ENCODE assay signal across 8 mouse cellular contexts in the genomic region with DNA sequence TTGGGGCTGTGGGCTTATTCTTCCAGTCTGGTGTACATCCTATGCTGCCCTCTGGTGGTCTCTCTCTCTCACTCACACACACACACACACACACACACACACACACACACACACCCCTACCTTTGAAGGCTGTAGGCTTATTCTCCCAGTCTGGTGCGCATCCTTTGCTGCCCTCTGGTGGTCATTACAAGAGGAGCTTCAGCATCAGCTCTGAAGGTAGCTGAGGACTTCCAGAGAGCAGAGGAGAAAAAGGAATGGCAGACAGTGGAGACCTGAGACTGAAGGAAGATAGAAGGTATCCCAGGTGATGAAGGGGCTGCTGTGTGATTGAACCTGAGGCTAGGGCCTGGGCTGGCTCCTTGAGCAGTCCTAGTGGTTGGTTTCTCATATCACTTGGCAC. TPM values are rescaled to one million over a fixed set of nuclear protein-coding genes. Genes with fewer than 3 reads are reported as not detected.
A peak's percentile ranks its signal among the peaks of the same experiment; 100 is the strongest.
DNase-seq lines count a peak whose midpoint lies in the region; ATAC-seq and TF ChIP-seq lines count a peak whose summit lies in the region.
"Had no signal": no experiment of that assay in that cellular context is flagged by ENCODE, and none has a peak within 500 bp of the region (broad histone marks: within the 10 kb centered on the region; RNA-seq: fewer than 3 reads in every experiment).

No protein-coding gene starts in this region.

- no peak overlapping the region for H3K27ac ChIP-seq in kidney, postnatal 0 days
- H3K27ac ChIP-seq in kidney, embryonic 15.5 days, result no peak overlapping the region
- no peak overlapping the region for H3K27ac ChIP-seq in forebrain, embryonic 13.5 days
- H3K27ac ChIP-seq in spleen, adult 2 months (ENCODE audit: insufficient read depth, low read length), result no peak overlapping the region

- no peaks in the 10 kb centered on the region for H3K9me3 ChIP-seq in kidney, postnatal 0 days (replicated peaks; ENCODE audit: low read length)
- H3K9me3 ChIP-seq in kidney, embryonic 15.5 days (replicated peaks), result no peaks in the 10 kb centered on the region
- H3K9me3 ChIP-seq in forebrain, embryonic 13.5 days (replicated peaks), result no peaks in the 10 kb centered on the region
- H3K9me3 ChIP-seq: megakaryocyte, embryonic 14.5 days had no signal

- H3K4me1 ChIP-seq in kidney, postnatal 0 days (replicated peaks; ENCODE audit: insufficient read depth, low read length), result no peaks in the 10 kb centered on the region
- no peaks in the 10 kb centered on the region for H3K4me1 ChIP-seq in kidney, embryonic 15.5 days
- H3K4me1 ChIP-seq in forebrain, embryonic 13.5 days, result 0 out of 2 replicates have a peak, but pooled peaks cover 3% of the 10 kb centered on the region
- no peaks in the 10 kb centered on the region for H3K4me1 ChIP-seq in spleen, adult 2 months (ENCODE audit: control insufficient read depth, insufficient read depth, insufficient read length)

- TF ChIP-seq CTCF in kidney, postnatal 0 days (IDR thresholded peaks at IDR 0.05; ENCODE audit: low read depth), result peak; percentile 88
- TF ChIP-seq CTCF in spleen, adult 2 months (IDR thresholded peaks at IDR 0.05; ENCODE audit: extremely low read depth, insufficient read depth, insufficient read length, insufficient replicate concordance), result peak; percentile 56; the same call in 1 of the 2 replicates

- H3K4me2 ChIP-seq in kidney, postnatal 0 days (ENCODE audit: low read length), result no peak overlapping the region
- H3K4me2 ChIP-seq in kidney, embryonic 15.5 days, result no peak overlapping the region
- no peak overlapping the region for H3K4me2 ChIP-seq in forebrain, embryonic 13.5 days

- TF ChIP-seq POLR2A in spleen, adult 2 months (IDR thresholded peaks at IDR 0.05; ENCODE audit: low read depth, low read length), result no peak

- 0 out of 2 replicates have a peak, but pooled peaks cover 9% of the 10 kb centered on the region for H3K36me3 ChIP-seq in kidney, postnatal 0 days (ENCODE audit: insufficient read depth, low read length)
- peaks cover 17% of the 10 kb centered on the region for H3K36me3 ChIP-seq in kidney, embryonic 15.5 days
- H3K36me3 ChIP-seq in forebrain, embryonic 13.5 days (ENCODE audit: poor library complexity, severe bottlenecking), result peaks cover 16% of the 10 kb centered on the region
- peaks cover 4% of the 10 kb centered on the region; the same call in 1 of the 2 replicates for H3K36me3 ChIP-seq in spleen, adult 2 months (ENCODE audit: control insufficient read depth, insufficient read depth, low read length)

- H3K9ac ChIP-seq in kidney, postnatal 0 days (ENCODE audit: low read depth, low read length), result no peak overlapping the region
- H3K9ac ChIP-seq in kidney, embryonic 15.5 days, result no peak overlapping the region
- H3K9ac ChIP-seq in forebrain, embryonic 13.5 days, result no peak overlapping the region

- H3K27me3 ChIP-seq in kidney, postnatal 0 days (ENCODE audit: insufficient read depth, low read length), result no peaks in the 10 kb centered on the region
- no peaks in the 10 kb centered on the region for H3K27me3 ChIP-seq in kidney, embryonic 15.5 days
- no peaks in the 10 kb centered on the region for H3K27me3 ChIP-seq in forebrain, embryonic 13.5 days
- H3K27me3 ChIP-seq in spleen, adult 2 months (ENCODE audit: control insufficient read depth, insufficient read depth, low read length), result no peaks in the 10 kb centered on the region

- peak; percentile 46 for DNase-seq in kidney, postnatal 0 days (ENCODE audit: low spot score)
- peak; percentile 80 for DNase-seq in NIH3T3 (ENCODE audit: low read depth)
- DNase-seq in liver, result peak; percentile 82
- no peak for DNase-seq in spleen, adult 2 months (ENCODE audit: low read depth in 1 of 2, low spot score in 2 of 2)

- WGBS in kidney, postnatal 0 days, result 72% methylated on average over 1 of the region's 1 CpGs
- 48% methylated on average over 1 of the region's 1 CpGs for WGBS in kidney, embryonic 15.5 days
- 67% methylated on average over 1 of the region's 1 CpGs for WGBS in forebrain, embryonic 13.5 days
- 50% methylated on average over 1 of the region's 1 CpGs for WGBS in spleen, adult 2 months

- ATAC-seq in kidney, postnatal 0 days (replicated peaks; ENCODE audit: low FRiP score, low read depth), result no peak; the same call in 1 of the 2 replicates
- no peak for ATAC-seq in kidney, embryonic 15.5 days (replicated peaks; ENCODE audit: low FRiP score)
- ATAC-seq in CD4-positive, CD25-positive, alpha-beta regulatory T cell, adult 4 months, result peak; percentile 49
- ATAC-seq in forebrain, embryonic 13.5 days, result peak; percentile 44; the same call in 1 of the 2 replicates

- no peak overlapping the region for H3K4me3 ChIP-seq in kidney, postnatal 0 days (replicated peaks; ENCODE audit: low read depth, low read length)
- H3K4me3 ChIP-seq in kidney, embryonic 15.5 days (replicated peaks), result no peak overlapping the region
- no peak overlapping the region for H3K4me3 ChIP-seq in forebrain, embryonic 13.5 days
- H3K4me3 ChIP-seq in spleen, adult 2 months (ENCODE audit: extremely low read depth, insufficient read depth, insufficient read length), result no peak overlapping the region

RNA-seq across cellular contexts. Expression of a gene that starts 14.1 kb away (rescaled TPM):
- polyA plus RNA-seq in kidney, postnatal 0 days (2015; fragmentation: Nextera tagmentation; extraction: Ambion mirVana), result 62.2 and 71.1 TPM in 2 replicates
- polyA plus RNA-seq in kidney, embryonic 15.5 days (2015; fragmentation: Nextera tagmentation; extraction: Ambion mirVana), result 68.3 and 75.1 TPM in 2 replicates
- polyA plus RNA-seq in CD4-positive, CD25-positive, alpha-beta regulatory T cell, adult 4 months (2017; shearing (Covaris generic)), result 10 to 100 TPM; 54.7 to 74.1 TPM
- 45.4 and 53.9 TPM in 2 replicates for polyA plus RNA-seq in forebrain, embryonic 13.5 days (2015; fragmentation: Nextera tagmentation; extraction: Ambion mirVana)
- 154 and 163 TPM in 2 replicates for polyA plus RNA-seq in spleen, adult 2 months (2012; rRNA removed)

RNA-seq across cellular contexts. Expression of a gene that starts 17.6 kb away (rescaled TPM):
- polyA plus RNA-seq in kidney, postnatal 0 days (2015; fragmentation: Nextera tagmentation; extraction: Ambion mirVana), result 59.3 and 73.1 TPM in 2 replicates
- polyA plus RNA-seq in kidney, embryonic 15.5 days (2015; fragmentation: Nextera tagmentation; extraction: Ambion mirVana), result 145 and 158 TPM in 2 replicates
- polyA plus RNA-seq in CD4-positive, CD25-positive, alpha-beta regulatory T cell, adult 4 months (2017; shearing (Covaris generic)), result 10 to 100 TPM; 19.8 to 34.7 TPM
- polyA plus RNA-seq in forebrain, embryonic 13.5 days (2015; fragmentation: Nextera tagmentation; extraction: Ambion mirVana), result 133 and 157 TPM in 2 replicates
- 40.3 and 57.7 TPM in 2 replicates for polyA plus RNA-seq in spleen, adult 2 months (2012; rRNA removed)

RNA-seq across cellular contexts. Expression of a gene that starts 41.3 kb away (rescaled TPM):
- polyA plus RNA-seq in kidney, postnatal 0 days (2015; fragmentation: Nextera tagmentation; extraction: Ambion mirVana), result 50.6 and 54.2 TPM in 2 replicates
- polyA plus RNA-seq in kidney, embryonic 15.5 days (2015; fragmentation: Nextera tagmentation; extraction: Ambion mirVana), result 43.2 and 55.0 TPM in 2 replicates
- under 1 TPM in 1 of 2 experiments, not detected in 1; 0.32 TPM for polyA plus RNA-seq in CD4-positive, CD25-positive, alpha-beta regulatory T cell, adult 4 months (2017; shearing (Covaris generic))
- polyA plus RNA-seq in forebrain, embryonic 13.5 days (2015; fragmentation: Nextera tagmentation; extraction: Ambion mirVana), result 355 and 357 TPM in 2 replicates
- polyA plus RNA-seq in spleen, adult 2 months (2012; rRNA removed), result 7.7 and 12.5 TPM in 2 replicates

Comparison
In these comparisons a context has a peak if more than half of its experiments do, and no peak if none do; other contexts are left out.
1. ATAC-seq: peak in CD4-positive, CD25-positive, alpha-beta regulatory T cell, adult 4 months (single experiment) and forebrain, embryonic 13.5 days (single experiment); none in kidney, postnatal 0 days (single experiment) and kidney, embryonic 15.5 days (single experiment).
2. DNase-seq: peak in kidney, postnatal 0 days (single experiment), NIH3T3 (single experiment) and liver (single experiment); none in spleen, adult 2 months (0 of 2).